Mouse (Mus musculus) MEL (cell line): Measurements from ENCODE around the gene 1700123O20Rik.

Experiments used
- CHD2 ChIP-seq: IDR thresholded peaks from 2 replicates; pipeline ENCODE4 v1.6.1; 2011; ENCODE audit warnings: low read length, improper control_type of control experiment
- CTCF ChIP-seq, 3 experiments: IDR thresholded peaks in 2 of 3; conservative IDR thresholded peaks in 1 of 3; 2 replicates each; pipeline ENCODE4 v1.5.1; 2011 to 2012; ENCODE audit warnings: low read length in 3 of 3, low read depth in 2 of 3, mild to moderate bottlenecking in 2 of 3, improper control_type of control experiment in 1 of 3, inconsistent platforms in 1 of 3, mixed read lengths in 1 of 3, moderate library complexity in 1 of 3; ENCODE audit not compliant: control insufficient read depth in 1 of 3, insufficient read depth in 1 of 3, poor library complexity in 1 of 3, severe bottlenecking in 1 of 3
- HCFC1 ChIP-seq: IDR thresholded peaks from 2 replicates; pipeline ENCODE4 v1.6.1; 2012; ENCODE audit warnings: low read depth, mild to moderate bottlenecking, inconsistent platforms, low read length, improper control_type of control experiment, moderate library complexity
- MAFK ChIP-seq: IDR thresholded peaks from 2 replicates; pipeline ENCODE4 v1.6.1; 2011; ENCODE audit warnings: low read depth, mild to moderate bottlenecking, low read length, improper control_type of control experiment, borderline replicate concordance
- POLR2A ChIP-seq, 2 experiments: IDR thresholded peaks; 2 replicates each; pipeline ENCODE4 v1.6.1; 2011 to 2012; ENCODE audit warnings: low read length in 2 of 2, mild to moderate bottlenecking in 2 of 2, control low read depth in 1 of 2, improper control_type of control experiment in 1 of 2, low read depth in 1 of 2, moderate library complexity in 1 of 2; ENCODE audit not compliant: control insufficient read depth in 1 of 2, insufficient read depth in 1 of 2, poor library complexity in 1 of 2
- SIN3A ChIP-seq: IDR thresholded peaks from 2 replicates; pipeline ENCODE4 v1.6.1; 2012; ENCODE audit warnings: low read length, improper control_type of control experiment, inconsistent platforms
- TCF12 ChIP-seq: IDR thresholded peaks from 2 replicates; pipeline ENCODE4 v1.6.1; 2014; ENCODE audit warnings: low read depth, mild to moderate bottlenecking, inconsistent platforms, low read length, improper control_type of control experiment, moderate library complexity
- UBTF ChIP-seq: IDR thresholded peaks from 2 replicates; pipeline ENCODE4 v1.6.1; 2012; ENCODE audit warnings: low read depth, mild to moderate bottlenecking, inconsistent platforms, low read length, improper control_type of control experiment, moderate library complexity, borderline replicate concordance; ENCODE audit not compliant: insufficient read depth
- USF1 ChIP-seq: IDR thresholded peaks from 2 replicates; pipeline ENCODE4 v1.6.1; 2014; ENCODE audit warnings: low read depth, mild to moderate bottlenecking, inconsistent platforms, low read length, improper control_type of control experiment, moderate library complexity
- USF2 ChIP-seq, 2 experiments: IDR thresholded peaks; 2 replicates each; pipeline ENCODE4 v1.6.1; 2011 to 2012; ENCODE audit warnings: improper control_type of control experiment in 2 of 2, low read length in 2 of 2, borderline replicate concordance in 1 of 2, inconsistent platforms in 1 of 2, low read depth in 1 of 2, mild to moderate bottlenecking in 1 of 2; ENCODE audit not compliant: insufficient read depth in 1 of 2
- ZNF384 ChIP-seq: IDR thresholded peaks from 2 replicates; pipeline ENCODE4 v1.6.1; 2012; ENCODE audit warnings: low read depth, mild to moderate bottlenecking, inconsistent platforms, low read length, improper control_type of control experiment

GRCm38 (mm10) chr14:54701298-54701697 is 15.3 kb downstream of the 1700123O20Rik start:
- peak; percentile 89 to 94 (median 91) for TF ChIP-seq CTCF (IDR thresholded peaks at IDR 0.05 in 2 of 3, conservative IDR thresholded peaks at IDR 0.05 in 1 of 3; ENCODE audit: control insufficient read depth in 1 of 3, insufficient read depth in 1 of 3, low read depth in 2 of 3, low read length in 3 of 3, poor library complexity in 1 of 3, severe bottlenecking in 1 of 3)
- no peak for TF ChIP-seq HCFC1
- TF ChIP-seq USF2 (IDR thresholded peaks at IDR 0.05; ENCODE audit: borderline replicate concordance in 1 of 2, insufficient read depth in 1 of 2, low read depth in 1 of 2, low read length in 2 of 2), result no peak
- 0 out of 2 replicates have a peak, but pooled peaks have one; percentile 28 for TF ChIP-seq SIN3A
- no peak for TF ChIP-seq ZNF384
- TF ChIP-seq USF1, result no peak
- TF ChIP-seq POLR2A (IDR thresholded peaks at IDR 0.05; ENCODE audit: control insufficient read depth in 1 of 2, insufficient read depth in 1 of 2, low read depth in 1 of 2, low read length in 2 of 2, poor library complexity in 1 of 2), result no peak
- TF ChIP-seq CHD2, result no peak
- TF ChIP-seq UBTF, result no peak
- no peak for TF ChIP-seq MAFK
- no peak for TF ChIP-seq TCF12
